Mouse (Mus musculus): ENCODE results near the gene Pon1.

DNA sequence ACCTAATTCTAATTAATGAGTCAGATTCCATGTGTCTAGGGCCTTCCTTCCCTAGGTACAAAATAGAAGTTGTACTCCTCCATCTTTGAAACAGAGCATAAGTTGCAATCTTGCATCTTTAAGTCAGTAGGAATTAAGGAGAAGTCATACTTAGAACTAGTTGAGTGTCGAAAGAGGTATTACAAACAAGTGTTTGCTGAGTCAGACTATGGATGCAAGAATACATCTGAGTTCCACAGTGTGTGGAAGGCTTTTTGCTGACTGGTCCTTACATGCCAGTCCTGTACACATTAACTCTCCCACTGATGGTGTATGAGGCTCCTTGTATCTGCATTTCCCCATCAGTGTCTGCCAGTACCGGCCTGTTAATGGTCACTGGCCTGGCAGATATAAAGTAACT, 14.1 kb upstream of the Pon1 start:
- TF ChIP-seq POLR2A (IDR thresholded peaks at IDR 0.05; ENCODE audit: borderline replicate concordance, low read depth, low read length) (no peak), CTCF (IDR thresholded peaks at IDR 0.05; ENCODE audit: low read depth, low read length) (no peak)

Measured in bone marrow macrophage, adult 2 months (primary cell).